Mouse (Mus musculus): ENCODE data around the gene Gfod1.

Gene Gfod1

DNA sequence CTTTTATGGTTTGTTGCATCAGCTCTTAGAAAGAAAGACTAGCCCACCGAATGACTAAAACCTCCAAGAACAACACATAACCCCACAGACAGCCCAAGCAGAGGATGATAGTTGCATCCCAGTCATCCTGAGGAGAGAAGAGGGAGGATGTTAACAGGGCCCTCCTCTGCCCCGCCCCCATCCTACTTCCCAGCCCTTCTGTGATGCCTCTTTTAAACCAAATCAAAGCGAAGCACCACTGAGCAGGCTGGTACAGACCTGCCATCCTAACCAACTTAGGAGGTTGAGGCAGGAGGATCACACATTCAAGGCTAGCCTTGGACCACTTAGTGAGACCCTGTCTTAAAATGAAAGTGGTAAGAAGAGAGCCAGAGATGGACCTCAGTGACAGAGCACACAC lies 36.8 kb downstream of the Gfod1 start:
- in situ Hi-C loops (cut with MboI; ENCODE audit: unreplicated experiment in 2 of 2): no loop called here

- in situ Hi-C loops (cut with MboI; ENCODE audit: unreplicated experiment in 2 of 2): no loop called here
Observed at GRCm38 (mm10) chr13:43266333-43266732, 37.6 kb downstream of the Gfod1 start.

GRCm38 (mm10) chr13:43265116-43265515 lies 38.9 kb downstream of the Gfod1 start:
- in situ Hi-C loops (cut with MboI; ENCODE audit: unreplicated experiment in 2 of 2): no loop called here

DNA sequence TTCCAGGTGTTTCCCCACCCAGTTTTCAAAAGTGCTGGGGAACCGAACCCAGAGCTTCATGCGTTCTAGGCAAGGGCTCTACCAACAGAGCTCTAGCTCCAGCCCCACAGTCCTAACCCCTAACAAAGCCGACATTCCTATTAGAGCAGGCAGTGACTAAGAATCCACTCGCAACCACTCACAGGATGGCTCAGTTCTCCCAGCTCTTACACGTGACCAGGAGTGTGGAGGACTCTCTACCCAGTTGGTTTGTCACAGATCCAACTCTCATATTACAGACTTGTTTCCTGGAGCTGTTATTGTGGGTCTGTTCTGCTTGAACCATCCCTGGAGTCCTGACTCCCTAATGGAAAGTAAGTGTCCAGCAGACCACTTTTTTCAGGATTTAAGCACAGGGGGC lies 40.3 kb downstream of the Gfod1 start:
- in situ Hi-C loops (cut with MboI; ENCODE audit: unreplicated experiment in 2 of 2): no loop called here

GRCm38 (mm10) chr13:43262114-43262739 lies 41.7 kb downstream of the Gfod1 start:
- in situ Hi-C loops (cut with MboI; ENCODE audit: unreplicated experiment in 2 of 2): no loop called here

DNA sequence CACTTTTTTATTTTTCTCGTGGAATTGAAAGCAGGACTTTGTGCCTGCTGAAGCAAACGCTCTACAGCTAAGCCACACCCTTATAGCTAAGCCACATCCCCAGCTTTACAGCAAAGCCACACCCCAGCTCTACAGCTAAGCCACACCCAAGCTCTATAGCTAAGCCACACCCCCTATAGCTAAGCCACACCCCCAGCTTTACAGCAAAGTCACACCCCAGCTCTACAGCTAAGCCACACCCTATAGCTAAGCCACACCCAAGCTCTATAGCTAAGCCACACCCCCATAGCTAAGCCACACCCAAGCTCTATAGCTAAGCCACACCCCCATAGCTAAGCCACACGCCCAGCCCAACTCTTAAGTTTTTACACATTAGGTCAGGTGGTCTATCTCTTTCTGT lies 42.7 kb downstream of the Gfod1 start:
- in situ Hi-C loops (cut with MboI; ENCODE audit: unreplicated experiment in 2 of 2): no loop called here

- in situ Hi-C loops (cut with MboI; ENCODE audit: unreplicated experiment in 2 of 2): no loop called here
Observed at GRCm38 (mm10) chr13:43260731-43261130, 43.2 kb downstream of the Gfod1 start.

DNA sequence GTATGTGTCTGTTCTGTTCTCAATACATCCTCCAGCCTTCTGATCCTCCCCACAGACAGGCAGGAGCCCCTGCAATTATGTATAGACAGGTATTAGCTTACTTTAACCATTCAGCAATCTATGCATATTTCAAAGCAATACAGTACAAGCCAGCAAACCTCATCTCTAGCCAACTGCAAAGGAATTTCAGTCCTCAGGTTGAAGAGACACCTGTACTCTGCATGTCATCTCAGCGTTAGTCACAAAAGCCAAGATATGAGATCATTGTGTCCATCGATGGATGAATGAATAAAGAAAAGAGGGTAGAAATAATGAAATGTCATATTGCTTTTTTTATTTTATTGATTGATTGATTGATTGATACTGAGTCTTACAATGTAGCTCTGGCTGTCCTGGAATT lies 47.5 kb downstream of the Gfod1 start:
- in situ Hi-C loops (cut with MboI; ENCODE audit: unreplicated experiment in 2 of 2): loop anchor here in 1 of 2 experiments (10.0 kb wide), 1 partner anchor 52 kb away; no protein-coding TSS in a partner anchor

DNA sequence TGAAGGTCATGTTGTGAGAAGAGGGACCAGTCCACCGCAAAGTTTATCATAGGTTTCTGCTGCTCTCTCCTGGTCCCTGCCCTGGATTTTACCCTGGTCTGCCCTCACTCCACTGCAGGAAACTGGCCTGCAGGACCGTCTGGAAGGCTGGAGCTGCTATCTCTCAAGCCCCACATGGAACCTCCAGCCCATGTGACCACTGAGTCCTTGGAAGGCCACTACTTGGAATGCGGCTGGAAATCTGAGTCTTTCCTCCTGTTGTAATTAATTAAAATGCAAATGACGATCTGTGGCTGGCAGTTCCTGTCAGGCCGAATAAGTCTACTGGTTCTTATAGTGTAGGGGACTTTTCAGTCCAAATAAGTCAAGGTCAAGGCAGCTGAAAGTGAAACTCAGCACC lies 50.4 kb downstream of the Gfod1 start:
- in situ Hi-C loops (cut with MboI; ENCODE audit: unreplicated experiment in 2 of 2): loop anchor here (5.0 to 10.0 kb wide), 3 partner anchors 44 to 49 kb away; no protein-coding TSS in a partner anchor

DNA sequence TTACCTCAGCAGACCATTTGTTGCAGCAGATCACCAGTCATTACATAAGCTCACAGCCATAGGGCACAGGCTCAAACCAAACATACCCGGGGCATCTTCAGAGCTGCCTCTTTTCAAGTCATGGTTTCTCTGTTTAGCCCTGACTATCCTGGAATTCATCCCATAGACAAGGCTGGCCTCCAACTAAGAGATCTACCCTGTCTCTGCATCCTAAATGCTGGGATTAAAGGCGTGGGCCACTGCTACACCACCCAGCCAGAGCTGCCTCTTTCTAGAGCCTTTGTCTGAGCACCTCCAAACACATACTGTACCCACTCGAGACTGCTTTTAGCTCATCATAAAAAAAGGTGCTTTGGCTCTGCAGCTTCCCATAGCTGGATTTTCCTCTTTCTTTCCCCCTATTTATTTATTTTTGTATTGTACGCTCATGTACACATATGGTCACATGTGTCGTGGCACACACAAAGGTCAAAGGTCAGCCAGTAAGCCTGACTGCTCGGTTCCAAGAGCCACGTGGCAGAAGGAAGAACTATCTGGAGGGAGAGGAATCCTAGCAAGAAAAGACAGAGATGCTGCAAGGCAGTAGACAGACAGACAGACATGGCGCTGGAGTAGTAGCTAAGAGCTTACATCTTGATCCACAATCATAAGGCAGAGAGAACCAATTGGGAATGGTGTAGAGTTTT lies 51.7 kb downstream of the Gfod1 start:
- in situ Hi-C loops (cut with MboI; ENCODE audit: unreplicated experiment in 2 of 2): loop anchor here (5.0 to 10.0 kb wide), 3 partner anchors 45 to 47 kb away; no protein-coding TSS in a partner anchor

DNA sequence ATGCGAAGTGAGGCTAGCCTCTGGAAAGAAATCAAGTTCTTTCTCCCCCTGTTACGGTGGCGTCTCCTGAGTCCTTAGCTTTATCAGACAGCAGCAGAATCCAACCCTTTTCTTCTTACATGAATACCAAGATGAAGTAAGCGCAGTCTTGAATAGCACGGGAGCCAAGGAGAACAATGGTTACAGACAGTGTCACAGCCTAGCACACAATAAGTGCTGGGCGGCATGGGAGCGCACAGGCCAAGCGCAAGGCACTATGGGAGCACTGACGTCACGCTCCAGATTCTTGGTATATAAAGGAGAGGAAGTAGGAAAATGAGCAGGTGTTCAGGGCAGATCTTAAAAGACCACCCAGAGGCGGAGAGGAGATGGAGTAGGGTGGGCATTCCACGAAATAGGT lies 52.6 kb downstream of the Gfod1 start:
- in situ Hi-C loops (cut with MboI; ENCODE audit: unreplicated experiment in 2 of 2): loop anchor here (5.0 to 10.0 kb wide), 3 partner anchors 44 to 47 kb away; no protein-coding TSS in a partner anchor

DNA sequence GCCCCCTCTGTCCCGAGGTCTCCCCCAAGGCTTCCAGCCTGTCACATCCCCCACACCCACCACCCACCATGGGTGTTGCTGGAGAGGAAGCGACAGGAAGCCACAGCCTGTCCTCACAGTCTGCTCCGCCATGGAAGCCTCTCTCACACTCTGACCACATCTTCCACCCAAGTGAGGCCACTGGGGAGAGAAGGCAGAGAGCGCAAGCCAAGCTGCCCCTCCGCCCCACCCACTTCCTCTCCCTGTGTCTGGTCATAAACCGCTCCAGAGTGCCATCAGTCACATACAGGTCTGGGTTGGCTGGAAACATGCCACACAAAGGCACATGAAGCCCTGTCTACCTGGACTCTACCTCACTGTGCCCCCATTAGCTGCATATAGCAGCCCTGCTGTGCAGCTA lies 53.3 kb downstream of the Gfod1 start:
- in situ Hi-C loops (cut with MboI; ENCODE audit: unreplicated experiment in 2 of 2): loop anchor here (5.0 to 10.0 kb wide), 3 partner anchors 43 to 47 kb away; no protein-coding TSS in a partner anchor

DNA sequence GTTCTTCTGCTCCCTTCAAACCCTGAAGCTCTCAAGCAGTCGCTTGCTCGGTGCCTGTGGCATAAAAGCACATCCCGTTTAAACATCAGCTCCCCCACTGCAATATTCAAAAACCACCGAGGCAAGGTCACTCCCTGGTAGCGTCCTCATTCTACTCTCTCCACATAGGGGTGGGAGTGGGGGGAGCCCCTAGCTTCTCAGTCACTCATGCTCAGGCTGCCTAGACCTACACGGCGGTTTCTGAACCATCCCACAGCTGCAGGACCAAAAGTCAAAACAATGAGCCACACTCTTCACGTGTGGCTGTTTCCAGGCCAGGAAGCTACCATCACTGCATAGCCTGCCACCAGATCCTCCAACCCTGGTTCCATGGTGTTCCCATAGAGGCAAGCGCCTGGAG lies 53.9 kb downstream of the Gfod1 start:
- in situ Hi-C loops (cut with MboI; ENCODE audit: unreplicated experiment in 2 of 2): loop anchor here (5.0 to 10.0 kb wide), 3 partner anchors 43 to 47 kb away; no protein-coding TSS in a partner anchor

DNA sequence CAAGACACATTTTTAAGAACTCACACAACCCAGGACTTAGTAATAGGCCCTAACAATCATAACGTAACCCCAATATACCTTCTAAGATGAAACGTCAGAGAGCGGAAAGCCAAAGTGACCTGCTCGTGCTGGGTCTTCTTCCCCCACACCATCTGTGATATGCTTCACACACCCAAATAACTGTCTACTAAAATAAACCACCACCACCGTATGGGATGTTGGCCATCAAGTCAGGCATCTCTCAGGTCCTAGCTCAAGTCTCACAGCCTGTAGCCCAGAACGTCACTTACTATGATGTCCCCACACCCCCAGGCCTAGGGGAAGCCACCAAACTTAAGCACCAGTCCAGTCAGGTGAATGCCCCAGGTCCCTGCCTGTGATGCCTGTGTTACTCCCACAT lies 55.6 kb downstream of the Gfod1 start:
- in situ Hi-C loops (cut with MboI; ENCODE audit: unreplicated experiment in 2 of 2): no loop called here

GRCm38 (mm10) chr13:43246876-43247275 lies 57.1 kb downstream of the Gfod1 start:
- in situ Hi-C loops (cut with MboI; ENCODE audit: unreplicated experiment in 2 of 2): no loop called here

DNA sequence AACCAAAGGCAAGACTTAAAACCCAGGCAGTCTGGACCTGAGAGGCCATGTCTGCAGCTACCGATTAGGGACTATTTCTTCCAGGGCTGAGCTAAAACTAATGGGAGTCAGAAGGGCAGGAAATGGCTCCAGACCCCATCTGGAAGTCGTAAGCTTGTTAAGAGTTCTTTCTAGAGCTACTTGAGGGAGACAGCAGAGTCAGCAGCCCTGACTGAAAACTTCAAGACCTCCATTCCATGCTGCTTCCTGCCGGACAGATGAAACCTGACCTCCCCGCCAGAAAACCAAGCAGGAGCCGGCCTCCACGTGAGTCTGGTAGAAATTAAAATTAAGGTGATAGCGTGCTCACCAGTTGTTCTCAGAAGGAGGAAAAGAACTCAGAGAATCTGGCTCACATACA lies 60.2 kb downstream of the Gfod1 start:
- in situ Hi-C loops (cut with MboI; ENCODE audit: unreplicated experiment in 2 of 2): no loop called here

DNA sequence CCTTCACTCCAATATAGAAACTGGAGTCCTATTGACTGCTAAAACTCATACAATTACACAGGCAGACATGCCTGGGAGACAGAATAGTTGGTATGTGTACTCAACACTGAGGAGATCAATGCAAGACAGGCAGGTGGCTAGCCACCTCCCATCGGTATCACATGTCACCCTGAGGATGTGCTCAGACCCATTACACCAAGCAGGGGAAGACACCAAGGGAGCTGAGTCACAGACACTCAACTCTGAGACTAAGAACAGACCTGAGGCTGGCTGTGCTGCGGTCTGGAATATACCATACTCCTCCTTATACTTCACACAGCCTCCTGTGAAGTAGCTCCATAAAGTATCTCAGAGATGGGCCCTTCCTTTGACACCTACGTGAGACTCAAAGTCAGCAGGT lies 60.7 kb downstream of the Gfod1 start:
- in situ Hi-C loops (cut with MboI; ENCODE audit: unreplicated experiment in 2 of 2): no loop called here

DNA sequence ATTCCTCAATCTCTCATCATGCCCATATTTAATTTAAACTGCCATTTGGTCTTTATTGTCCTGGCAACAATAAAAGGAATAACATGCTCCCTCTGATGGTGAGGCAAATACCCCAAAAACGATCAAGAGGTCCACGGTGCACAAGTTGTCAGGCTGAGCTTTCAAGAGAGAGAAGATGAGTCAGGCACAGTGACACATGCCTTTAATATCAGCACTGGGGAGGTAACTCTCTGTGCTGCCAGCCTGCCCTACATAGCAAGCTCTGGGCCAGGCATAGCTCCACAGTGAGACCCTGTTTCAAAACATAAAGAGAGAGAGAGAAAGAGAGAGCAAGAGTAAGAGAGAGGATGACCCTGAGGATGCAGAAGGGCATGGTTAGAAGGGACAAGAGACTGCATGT lies 62.2 kb downstream of the Gfod1 start:
- in situ Hi-C loops (cut with MboI; ENCODE audit: unreplicated experiment in 2 of 2): no loop called here

DNA sequence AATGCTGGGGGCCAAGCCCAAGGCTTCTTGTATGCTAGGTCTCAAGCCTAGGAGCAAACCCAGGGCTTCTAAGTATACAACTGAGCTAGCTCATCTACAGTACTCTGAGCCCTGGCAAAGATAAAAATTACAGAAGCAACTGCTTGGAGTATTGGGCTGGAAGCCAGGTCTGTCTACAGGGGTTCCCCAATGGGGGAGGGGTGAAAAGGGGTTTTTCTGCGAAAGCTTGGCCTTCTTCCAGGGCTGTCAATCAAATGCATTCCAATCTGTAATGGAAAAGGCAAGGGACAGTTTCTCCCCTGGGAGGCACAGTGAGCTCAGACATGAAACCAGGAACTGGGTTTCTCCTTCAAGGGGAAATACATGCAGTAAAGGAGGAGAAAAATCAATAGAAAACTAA lies 62.9 kb downstream of the Gfod1 start:
- in situ Hi-C loops (cut with MboI; ENCODE audit: unreplicated experiment in 2 of 2): no loop called here

DNA sequence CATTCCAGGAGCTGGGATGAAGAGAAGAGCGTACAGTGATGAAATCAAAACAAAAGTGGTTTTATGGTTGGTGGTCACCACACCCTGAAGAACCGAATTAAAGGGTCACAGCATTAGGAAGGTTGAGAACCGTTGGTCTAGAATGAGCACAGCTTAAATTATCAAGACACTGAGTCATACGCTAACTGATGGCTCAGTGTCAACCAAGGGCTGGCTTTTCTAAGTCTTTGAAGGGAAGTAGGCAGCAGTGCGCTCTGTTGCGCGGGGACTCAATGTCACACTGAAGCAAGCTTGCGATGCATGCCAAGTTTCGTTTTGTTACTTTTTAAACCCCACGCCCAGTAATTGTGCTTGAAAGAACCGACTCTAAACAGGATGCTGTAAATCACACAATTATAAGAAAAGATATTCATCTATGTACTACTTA lies 64.2 kb downstream of the Gfod1 start:
- in situ Hi-C loops (cut with MboI; ENCODE audit: unreplicated experiment in 2 of 2): no loop called here

DNA sequence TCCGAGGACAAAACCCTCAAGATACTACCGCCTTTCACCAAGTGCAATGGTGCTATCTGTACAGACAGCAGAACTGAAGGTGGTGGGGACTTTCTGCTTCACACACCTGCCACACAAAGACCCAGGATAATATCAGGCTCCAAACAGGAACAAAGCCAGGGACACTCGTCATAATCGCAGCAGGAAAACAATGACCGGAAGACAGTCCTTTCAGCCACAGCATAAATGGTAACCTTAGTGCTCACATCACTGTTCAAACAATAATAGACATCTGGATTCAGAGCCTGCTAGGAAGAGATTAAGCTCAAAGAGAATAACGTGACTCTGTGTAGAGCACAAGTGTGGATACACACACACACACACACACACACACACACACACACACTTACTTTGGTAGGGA lies 67.3 kb downstream of the Gfod1 start:
- in situ Hi-C loops (cut with MboI; ENCODE audit: unreplicated experiment in 2 of 2): no loop called here

DNA sequence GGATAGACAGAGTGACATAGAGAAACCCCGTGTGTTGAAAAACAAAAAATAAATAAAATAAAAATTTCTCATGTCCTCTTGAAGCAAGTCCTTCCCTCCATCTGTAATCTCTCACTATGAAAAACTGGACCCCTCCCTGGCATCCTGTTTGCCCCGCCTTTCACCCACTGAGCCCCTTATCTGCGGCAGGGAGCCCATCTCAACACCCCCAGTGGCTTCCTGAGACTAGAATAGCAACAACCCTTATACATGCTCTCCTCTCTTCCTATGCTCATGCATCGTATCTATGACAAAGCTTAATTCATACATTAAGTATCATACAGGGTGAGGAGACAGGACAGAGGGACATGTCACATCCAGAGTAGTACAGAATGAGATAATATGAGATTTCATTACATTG lies 68.0 kb downstream of the Gfod1 start:
- in situ Hi-C loops (cut with MboI; ENCODE audit: unreplicated experiment in 2 of 2): no loop called here
